Mouse (Mus musculus): ENCODE measurements at regions not wholly inside any gene's neighbourhood (a gene's known extent, or its start where the extent isn't known, plus 50 kb on each side); places are given as distances from the start of the nearest gene placed in this dataset.

DNA sequence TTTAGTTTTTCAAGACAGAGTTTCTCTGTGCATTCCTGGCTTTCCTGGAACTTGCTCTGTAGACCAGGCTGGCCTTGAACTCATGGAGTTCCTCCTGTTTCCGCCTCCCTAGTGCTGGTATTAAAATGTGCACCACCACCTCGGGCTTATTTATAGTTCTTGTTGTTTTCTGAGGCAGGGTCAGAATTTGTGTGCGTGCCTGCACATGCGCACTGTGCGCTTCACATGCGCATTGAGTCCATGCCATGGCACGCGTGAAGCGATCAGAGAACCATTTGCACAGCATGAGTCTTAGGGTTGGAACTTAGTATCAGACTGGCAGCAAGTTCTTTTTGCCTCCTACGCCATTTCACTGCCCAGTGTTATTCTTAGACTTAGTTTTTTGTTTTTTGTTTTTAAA lies 68.8 kb upstream of the Jak1 start:
- no peak for TF ChIP-seq CTCF (IDR thresholded peaks at IDR 0.05 in 2 of 3, conservative IDR thresholded peaks at IDR 0.05 in 1 of 3; ENCODE audit: control insufficient read depth in 1 of 3, insufficient read depth in 1 of 3, low read depth in 2 of 3, low read length in 3 of 3, poor library complexity in 1 of 3, severe bottlenecking in 1 of 3)
- TF ChIP-seq NRF1 (IDR thresholded peaks at IDR 0.05; ENCODE audit: insufficient read depth, low read depth, low read length, poor library complexity, severe bottlenecking) = no peak
- no peak for TF ChIP-seq ETS1 (IDR thresholded peaks at IDR 0.05; ENCODE audit: low read depth, low read length)
- TF ChIP-seq SMC3 (IDR thresholded peaks at IDR 0.05; ENCODE audit: low read depth, low read length) = no peak
- TF ChIP-seq BHLHE40 (IDR thresholded peaks at IDR 0.05; ENCODE audit: borderline replicate concordance, low read depth, low read length) = no peak
- TF ChIP-seq ZC3H11A (IDR thresholded peaks at IDR 0.05; ENCODE audit: low read depth, low read length) = no peak
- no peak for TF ChIP-seq TCF12 (IDR thresholded peaks at IDR 0.05; ENCODE audit: low read depth, low read length)
- TF ChIP-seq GABPA (IDR thresholded peaks at IDR 0.05; ENCODE audit: low read depth, low read length) = no peak
- no peak for TF ChIP-seq RCOR1 (IDR thresholded peaks at IDR 0.05; ENCODE audit: low read depth, low read length)
- TF ChIP-seq POLR2A (IDR thresholded peaks at IDR 0.05; ENCODE audit: control insufficient read depth in 1 of 2, insufficient read depth in 1 of 2, low read depth in 1 of 2, low read length in 2 of 2, poor library complexity in 1 of 2) = no peak
- no peak for TF ChIP-seq HCFC1 (IDR thresholded peaks at IDR 0.05; ENCODE audit: low read depth, low read length)
- TF ChIP-seq ZNF384 (IDR thresholded peaks at IDR 0.05; ENCODE audit: low read depth, low read length) = no peak
- no peak for TF ChIP-seq MAZ (IDR thresholded peaks at IDR 0.05; ENCODE audit: low read depth, low read length)

Measured in MEL (cell line).